25 mouse cellular contexts compared by ENCODE assay signal in the genomic region with DNA sequence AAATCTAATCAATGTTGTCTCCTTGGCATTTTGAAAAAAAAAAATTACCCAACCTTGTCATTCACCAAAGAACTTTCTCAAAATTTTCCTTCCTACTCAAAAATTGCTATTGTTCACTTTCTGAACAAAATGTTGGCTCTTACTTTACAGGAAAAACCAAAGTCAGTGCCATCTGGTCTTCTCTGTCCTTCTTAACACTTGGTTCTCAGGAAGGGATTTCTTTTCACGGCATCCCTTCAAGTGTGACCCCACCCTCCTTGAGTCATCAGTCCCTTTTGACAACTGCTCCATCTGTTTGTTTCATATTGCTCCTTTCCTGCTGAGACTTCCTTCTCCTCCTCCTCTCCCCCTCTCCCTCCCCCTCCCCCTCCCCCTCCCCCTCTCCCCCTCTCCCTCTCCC.
DNase-seq lines count a peak whose midpoint lies in the region; ATAC-seq lines count a peak whose summit lies in the region.
"Had no signal": no experiment of that assay in that cellular context is flagged by ENCODE, and none has a peak within 500 bp of the region (broad histone marks: within the 10 kb centered on the region; RNA-seq: fewer than 3 reads in every experiment).

No protein-coding gene starts in this region.

- H3K4me3 ChIP-seq in forebrain, embryonic 13.5 days = no peak overlapping the region
- H3K4me3 ChIP-seq: forebrain, embryonic 10.5 days; heart, adult 2 months; heart, embryonic 10.5 days; heart, embryonic 13.5 days had no signal

- H3K4me2 ChIP-seq in forebrain, embryonic 13.5 days = no peak overlapping the region
- H3K4me2 ChIP-seq: heart, embryonic 13.5 days; hindbrain, embryonic 14.5 days had no signal

- no peaks in the 10 kb centered on the region for H3K27me3 ChIP-seq in forebrain, embryonic 13.5 days
- H3K27me3 ChIP-seq: heart, embryonic 13.5 days had no signal

- H3K36me3 ChIP-seq in forebrain, embryonic 13.5 days (ENCODE audit: poor library complexity, severe bottlenecking) = no peaks in the 10 kb centered on the region
- H3K36me3 ChIP-seq: forebrain, embryonic 10.5 days; heart, embryonic 10.5 days; heart, embryonic 13.5 days had no signal

- no peak for ATAC-seq in forebrain, embryonic 13.5 days
- ATAC-seq: forebrain, embryonic 14.5 days; hindbrain, postnatal 0 days; inflammation-experienced regulatory T-cells, adult 6 months had no signal

- H3K4me1 ChIP-seq in forebrain, embryonic 13.5 days = no peaks in the 10 kb centered on the region
- H3K4me1 ChIP-seq: forebrain, embryonic 10.5 days; heart, embryonic 10.5 days; heart, embryonic 13.5 days had no signal

- DNase-seq in frontal cortex, adult 2 months (ENCODE audit: extremely low spot score in 1 of 2, low spot score in 1 of 2) = peak; percentile 60 to 80
- DNase-seq in frontal cortex, postnatal 25 days (ENCODE audit: low spot score in 2 of 2) = no peak
- peak; percentile 39 to 40 for DNase-seq in left cerebral cortex, adult 9 months (ENCODE audit: low spot score in 2 of 2)
- no peak for DNase-seq in left cerebral cortex, postnatal 14 days (ENCODE audit: low spot score in 2 of 2)
- DNase-seq in brain, adult 2 months (ENCODE audit: low read depth, low spot score) = peak; percentile 84
- DNase-seq in testis, postnatal 10 days (ENCODE audit: low spot score) = no peak
- DNase-seq: adrenal gland, adult 2 months; adrenal gland, postnatal 14 days; B cell, adult 2 months; cerebellum, adult 18-20 months; cerebellum, adult 9-10 months; cerebellum, postnatal 14 days; gastrocnemius, postnatal 10 days; gastrocnemius, postnatal 36 days; heart, adult 2 months; heart, postnatal 14 days; heart, postnatal 4 days had no signal

- no peaks in the 10 kb centered on the region for H3K9me3 ChIP-seq in forebrain, embryonic 13.5 days (replicated peaks)
- H3K9me3 ChIP-seq: forebrain, embryonic 10.5 days; heart, embryonic 10.5 days; heart, embryonic 13.5 days had no signal

- WGBS in forebrain, embryonic 13.5 days = 63% methylated on average over 1 of the region's 1 CpGs

- no peak overlapping the region for H3K27ac ChIP-seq in forebrain, embryonic 13.5 days
- H3K27ac ChIP-seq: forebrain, embryonic 10.5 days; heart, adult 2 months; heart, embryonic 10.5 days; heart, embryonic 13.5 days; hindbrain, embryonic 14.5 days; hindbrain, postnatal 0 days had no signal

- no peak overlapping the region for H3K9ac ChIP-seq in forebrain, embryonic 13.5 days
- H3K9ac ChIP-seq: heart, embryonic 13.5 days; hindbrain, embryonic 14.5 days had no signal

- intact Hi-C loops in left cerebral cortex, postnatal 14 days (cut with DNase I) = no loop called here

Comparison
In these comparisons a context has a peak if more than half of its experiments do, and no peak if none do; other contexts are left out.
1. DNase-seq: peak in frontal cortex, adult 2 months (2 of 2), left cerebral cortex, adult 9 months (2 of 2) and brain, adult 2 months (single experiment); none in frontal cortex, postnatal 25 days (0 of 2), left cerebral cortex, postnatal 14 days (0 of 2) and testis, postnatal 10 days (single experiment).